Mouse (Mus musculus) heart, postnatal 0 days (tissue): ENCODE measurements around the gene Fpgs. TPM values are rescaled to one million over a fixed set of nuclear protein-coding genes. Genes with fewer than 3 reads are reported as not detected.

Experiments used
- ATAC-seq: fragments of 200-750 bp; cut with Nextera tagmentation; 2 replicates; pipeline ENCODE4 v1.8.0; 2017; ENCODE audit warnings: low read depth, moderate number of reproducible peaks, moderate library complexity; ENCODE audit not compliant: insufficient read depth
- DNase-seq: peaks from one replicate; pipeline ENCODE4 v3.0.0-alpha.2; 2016; ENCODE audit warnings: low spot score
- H3K27ac ChIP-seq: fragments of 300-500 bp; sonication (generic); 2 replicates; pipeline ENCODE4 v1.5.1; 2014; ENCODE audit warnings: low read depth, mild to moderate bottlenecking
- H3K27me3 ChIP-seq: fragments of 300-500 bp; sonication (generic); 2 replicates; pipeline ENCODE4 v1.6.1; 2014; ENCODE audit warnings: low read length, mixed read lengths; ENCODE audit not compliant: control insufficient read depth, insufficient read depth
- H3K36me3 ChIP-seq: fragments of 300-500 bp; sonication (generic); replicated peaks from 2 replicates; pipeline ENCODE4 v1.6.1; 2014; ENCODE audit warnings: low read length, mixed read lengths; ENCODE audit not compliant: control insufficient read depth, insufficient read depth
- H3K4me1 ChIP-seq: fragments of 300-500 bp; sonication (generic); 2 replicates; pipeline ENCODE4 v1.6.1; 2014; ENCODE audit warnings: antibody characterized with exemption; ENCODE audit not compliant: control insufficient read depth, insufficient read depth
- H3K4me2 ChIP-seq: fragments of 300-500 bp; sonication (generic); 2 replicates; pipeline ENCODE4 v1.6.1; 2014; ENCODE audit warnings: low read depth, mild to moderate bottlenecking, low read length, moderate library complexity
- H3K4me3 ChIP-seq: fragments of 300-500 bp; sonication (generic); 2 replicates; pipeline ENCODE4 v1.5.1; 2014; ENCODE audit warnings: low read depth, low read length
- H3K9ac ChIP-seq: fragments of 300-500 bp; sonication (generic); replicated peaks from 2 replicates; pipeline ENCODE4 v1.6.1; 2014; ENCODE audit warnings: low read depth, low read length, mixed read lengths
- H3K9me3 ChIP-seq: fragments of 300-500 bp; sonication (generic); replicated peaks from 2 replicates; pipeline ENCODE4 v1.6.1; 2016; ENCODE audit warnings: low read length; ENCODE audit not compliant: control insufficient read depth
- CTCF ChIP-seq: IDR thresholded peaks from 2 replicates; pipeline ENCODE4 v1.5.1; 2016; ENCODE audit warnings: antibody characterized with exemption, control low read depth, low read depth
- EP300 ChIP-seq: IDR thresholded peaks from 2 replicates; pipeline ENCODE4 v1.6.1; 2016; ENCODE audit warnings: antibody characterized with exemption, low read depth
- WGBS: fragments of 180-500 bp; shearing (Covaris S2); extraction: QIAGEN DNeasy Blood & Tissue Kit; methylation state at CpG from one replicate; pipeline ENCODE4 v1.1.7; 2014; 5-methylcytosine and 5-hydroxymethylcytosine counted together
- polyA plus RNA-seq: library from polyadenylated mRNA; unstranded; fragments of >200 nt; fragmentation: Nextera tagmentation; extraction: Ambion mirVana; gene quantifications from 2 replicates; pipeline ENCODE4 v1.2.1, GENCODE M21; 2015
- total RNA-seq: library from RNA; depleted of rRNA; stranded (reverse); fragments of >200 nt; gene quantifications from 2 replicates; pipeline ENCODE4 v1.2.3, GENCODE M21; 2014; ENCODE audit warnings: low replicate concordance

The Fpgs gene
- total and polyA plus RNA-seq, 2 experiments from 2014 or later = 10.9 to 13.6 TPM

GRCm38 (mm10) chr2:32720053-32720452 is 16.1 kb upstream of the Fpgs start:
- Histone ChIP-seq H3K4me1 (0 out of 2 replicates have a peak, but pooled peaks cover 5% of the 10 kb centered on the region), H3K4me2 (no peak overlapping the region), H3K4me3 (no peak overlapping the region), H3K27ac (no peak overlapping the region), H3K9ac (no peak overlapping the region), H3K27me3 (no peaks in the 10 kb centered on the region), H3K36me3 (no peaks in the 10 kb centered on the region), H3K9me3 (no peaks in the 10 kb centered on the region)
- TF ChIP-seq EP300 (no peak), CTCF (no peak)
- WGBS = 93% methylated on average over 3 of the region's 3 CpGs
- DNase-seq (no peak), ATAC-seq (no peak)

GRCm38 (mm10) chr2:32718761-32719160 is 14.8 kb upstream of the Fpgs start:
- Histone ChIP-seq H3K4me2 (no peak overlapping the region), H3K9ac (no peak overlapping the region), H3K4me3 (no peak overlapping the region), H3K9me3 (no peaks in the 10 kb centered on the region), H3K4me1 (0 out of 2 replicates have a peak, but pooled peaks cover 7% of the 10 kb centered on the region), H3K36me3 (no peaks in the 10 kb centered on the region), H3K27ac (no peak overlapping the region), H3K27me3 (no peaks in the 10 kb centered on the region)
- no peak for ATAC-seq
- WGBS = 43% methylated on average over 9 of the region's 9 CpGs
- TF ChIP-seq EP300 = no peak
- no peak for TF ChIP-seq CTCF
- DNase-seq = no peak

DNA sequence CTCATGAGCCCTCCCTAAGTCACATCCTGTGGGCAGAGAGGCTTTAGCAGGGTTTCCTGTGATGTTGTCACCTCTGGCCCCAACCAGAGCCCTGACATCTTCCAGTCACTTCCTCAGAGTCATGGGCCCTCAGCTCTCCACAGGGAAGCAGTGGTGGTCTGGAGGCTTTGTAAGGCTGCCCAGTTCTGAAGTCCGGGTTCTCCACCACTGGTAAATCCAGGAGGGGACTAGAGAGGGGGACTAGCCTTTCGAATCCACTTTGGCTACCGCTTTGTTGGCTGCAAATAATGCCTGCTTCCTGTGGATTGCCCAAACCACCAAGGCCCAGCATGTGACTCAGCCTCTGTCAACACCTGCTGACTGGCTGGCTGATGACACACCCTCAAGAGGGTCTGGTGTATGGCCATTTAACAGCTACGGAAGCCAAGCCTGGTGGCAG is 11.1 kb upstream of the Fpgs start:
- WGBS = 30% methylated on average over 4 of the region's 4 CpGs
- no peak overlapping the region for H3K9ac ChIP-seq
- no peak for ATAC-seq
- H3K4me1 ChIP-seq = peaks cover 15% of the 10 kb centered on the region
- H3K4me3 ChIP-seq = no peak overlapping the region
- peak; percentile 32 for DNase-seq
- H3K36me3 ChIP-seq = peaks cover 10% of the 10 kb centered on the region
- no peaks in the 10 kb centered on the region for H3K9me3 ChIP-seq
- no peak overlapping the region for H3K4me2 ChIP-seq
- H3K27ac ChIP-seq = peak overlapping the region; percentile 90
- TF ChIP-seq EP300 (no peak), CTCF (no peak)
- H3K27me3 ChIP-seq = no peaks in the 10 kb centered on the region

DNA sequence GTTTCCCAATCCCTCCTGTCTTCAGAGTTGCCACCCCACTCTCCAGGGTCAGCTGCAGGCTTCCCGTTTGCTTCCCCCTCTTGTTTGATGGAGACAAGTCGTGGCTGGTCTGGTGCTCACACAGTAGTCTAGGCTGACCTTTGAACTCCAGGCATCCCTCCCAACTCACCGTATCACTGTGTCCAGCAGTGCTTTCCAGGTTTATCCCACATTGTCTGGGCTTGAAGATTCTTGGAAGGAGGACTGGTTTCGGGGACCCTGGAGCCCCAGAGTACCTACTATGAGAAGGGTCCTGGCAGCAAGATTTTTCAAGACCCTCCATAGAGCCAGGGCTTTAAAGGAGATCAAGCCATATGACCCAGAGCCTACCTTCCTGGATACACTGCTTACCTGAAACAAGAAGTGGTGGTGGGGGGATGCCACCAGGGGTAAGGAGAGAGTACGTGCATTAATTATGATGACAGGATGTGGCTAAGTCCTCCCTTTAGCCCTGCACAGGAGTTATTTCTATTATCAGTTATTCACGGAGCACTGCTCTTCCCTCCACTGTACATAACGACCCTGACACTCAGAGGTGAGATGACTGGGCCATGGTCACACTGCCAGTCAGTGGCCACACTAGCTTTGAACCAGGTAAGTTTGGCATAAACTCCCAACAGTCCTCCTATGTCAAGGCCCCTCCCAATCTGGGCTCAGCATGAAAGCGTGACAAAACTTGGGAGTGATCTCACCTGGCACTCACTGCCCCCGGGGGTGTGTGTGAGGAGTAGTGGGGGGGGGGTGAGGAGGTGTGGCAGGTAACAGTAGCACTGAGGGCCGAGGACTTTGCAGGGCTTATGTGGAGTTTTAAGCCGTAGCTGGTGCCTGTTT is 10.4 kb upstream of the Fpgs start:
- no peak for TF ChIP-seq CTCF
- no peak for TF ChIP-seq EP300

GRCm38 (mm10) chr2:32712934-32713817 is 9.2 kb upstream of the Fpgs start, which contains the start of gene Cdk9:
Gene Cdk9, minus strand, starts transcription at chr2:32713076.
- Histone ChIP-seq H3K27me3 (no peaks in the 10 kb centered on the region), H3K27ac (peak within 1 kb of the TSS; percentile 90), H3K4me1 (peaks cover 15% of the 10 kb centered on the region), H3K9me3 (no peaks in the 10 kb centered on the region), H3K4me3 (peak within 1 kb of the TSS; percentile 70), H3K4me2 (peak within 1 kb of the TSS; percentile 79), H3K9ac (peak within 1 kb of the TSS; percentile 65), H3K36me3 (peaks cover 28% of the 10 kb centered on the region)
- peak; percentile 80 for ATAC-seq
- DNase-seq = peak; percentile 89
- under 1% methylated on average over 51 of the region's 79 CpGs for WGBS
- TF ChIP-seq CTCF = peak; percentile 97
- no peak for TF ChIP-seq EP300

More for the DNA sequence above, 10.4 kb upstream of the Fpgs start:
- WGBS = 42% methylated on average over 11 of the region's 11 CpGs
- Histone ChIP-seq H3K9me3 (no peaks in the 10 kb centered on the region), H3K4me2 (no peak overlapping the region), H3K4me3 (no peak overlapping the region), H3K27ac (peak overlapping the region; percentile 90), H3K36me3 (peaks cover 16% of the 10 kb centered on the region), H3K9ac (no peak overlapping the region), H3K27me3 (no peaks in the 10 kb centered on the region), H3K4me1 (peaks cover 15% of the 10 kb centered on the region)
- no peak for ATAC-seq
- DNase-seq = no peak
